Mouse (Mus musculus): Measurements from ENCODE around the gene Acbd6. TPM values are rescaled to one million over a fixed set of nuclear protein-coding genes. Genes with fewer than 3 reads are reported as not detected.

Acbd6 gene
- polyA plus RNA-seq, 1 experiment, result 84.2 TPM

- Histone ChIP-seq H3K27ac (ENCODE audit: insufficient read depth, low read length) (no peak overlapping the region), H3K4me1 (ENCODE audit: control insufficient read depth, insufficient read depth, low read length) (peaks cover 5% of the 10 kb centered on the region; the same call in 1 of the 2 replicates), H3K4me3 (ENCODE audit: insufficient read depth, low read length) (no peak overlapping the region)
- TF ChIP-seq POLR2A (IDR thresholded peaks at IDR 0.05; ENCODE audit: extremely low read depth, insufficient read depth, low read length) (no peak), CTCF (IDR thresholded peaks at IDR 0.05; ENCODE audit: extremely low read depth, insufficient read depth, low read length) (no peak)
Measured at GRCm38 (mm10) chr1:155577316-155577715, 19.4 kb downstream of the Acbd6 start.

- Histone ChIP-seq H3K4me1 (ENCODE audit: control insufficient read depth, insufficient read depth, low read length) (no peaks in the 10 kb centered on the region), H3K4me3 (ENCODE audit: insufficient read depth, low read length) (no peak overlapping the region), H3K27ac (ENCODE audit: insufficient read depth, low read length) (no peak overlapping the region)
- TF ChIP-seq POLR2A (IDR thresholded peaks at IDR 0.05; ENCODE audit: extremely low read depth, insufficient read depth, low read length) (no peak), CTCF (IDR thresholded peaks at IDR 0.05; ENCODE audit: extremely low read depth, insufficient read depth, low read length) (no peak)
Measured at GRCm38 (mm10) chr1:155587961-155588360, 30.0 kb downstream of the Acbd6 start.

GRCm38 (mm10) chr1:155594141-155594540 lies 36.2 kb downstream of the Acbd6 start:
- TF ChIP-seq POLR2A (IDR thresholded peaks at IDR 0.05; ENCODE audit: extremely low read depth, insufficient read depth, low read length), result no peak
- Histone ChIP-seq H3K4me1 (ENCODE audit: control insufficient read depth, insufficient read depth, low read length) (peaks cover 1% of the 10 kb centered on the region; the same call in 1 of the 2 replicates), H3K4me3 (ENCODE audit: insufficient read depth, low read length) (no peak overlapping the region), H3K27ac (ENCODE audit: insufficient read depth, low read length) (no peak overlapping the region)

GRCm38 (mm10) chr1:155596576-155596975 lies 38.7 kb downstream of the Acbd6 start:
- no peak for TF ChIP-seq POLR2A (IDR thresholded peaks at IDR 0.05; ENCODE audit: extremely low read depth, insufficient read depth, low read length)
- no peak for TF ChIP-seq CTCF (IDR thresholded peaks at IDR 0.05; ENCODE audit: extremely low read depth, insufficient read depth, low read length)
- H3K4me1 ChIP-seq (ENCODE audit: control insufficient read depth, insufficient read depth, low read length), result peaks cover 1% of the 10 kb centered on the region; the same call in 1 of the 2 replicates
- no peak overlapping the region for H3K4me3 ChIP-seq (ENCODE audit: insufficient read depth, low read length)
- H3K27ac ChIP-seq (ENCODE audit: insufficient read depth, low read length), result no peak overlapping the region

GRCm38 (mm10) chr1:155604706-155605105 lies 46.8 kb downstream of the Acbd6 start:
- no peak for TF ChIP-seq POLR2A (IDR thresholded peaks at IDR 0.05; ENCODE audit: extremely low read depth, insufficient read depth, low read length)
- peaks cover 2% of the 10 kb centered on the region for H3K4me1 ChIP-seq (ENCODE audit: control insufficient read depth, insufficient read depth, low read length)
- H3K27ac ChIP-seq (ENCODE audit: insufficient read depth, low read length), result no peak overlapping the region
- H3K4me3 ChIP-seq (ENCODE audit: insufficient read depth, low read length), result no peak overlapping the region

GRCm38 (mm10) chr1:155605391-155606155 lies 47.7 kb downstream of the Acbd6 start:
- Histone ChIP-seq H3K4me3 (ENCODE audit: insufficient read depth, low read length) (no peak overlapping the region), H3K4me1 (ENCODE audit: control insufficient read depth, insufficient read depth, low read length) (peaks cover 2% of the 10 kb centered on the region), H3K27ac (ENCODE audit: insufficient read depth, low read length) (no peak overlapping the region)
- TF ChIP-seq POLR2A (IDR thresholded peaks at IDR 0.05; ENCODE audit: extremely low read depth, insufficient read depth, low read length) (no peak), CTCF (IDR thresholded peaks at IDR 0.05; ENCODE audit: extremely low read depth, insufficient read depth, low read length) (no peak)

- Histone ChIP-seq H3K4me3 (ENCODE audit: insufficient read depth, low read length) (no peak overlapping the region), H3K4me1 (ENCODE audit: control insufficient read depth, insufficient read depth, low read length) (peaks cover 2% of the 10 kb centered on the region), H3K27ac (ENCODE audit: insufficient read depth, low read length) (no peak overlapping the region)
- TF ChIP-seq POLR2A (IDR thresholded peaks at IDR 0.05; ENCODE audit: extremely low read depth, insufficient read depth, low read length) (no peak), CTCF (IDR thresholded peaks at IDR 0.05; ENCODE audit: extremely low read depth, insufficient read depth, low read length) (no peak)
Measured at GRCm38 (mm10) chr1:155606156-155606531, 48.2 kb downstream of the Acbd6 start.

- TF ChIP-seq POLR2A (IDR thresholded peaks at IDR 0.05; ENCODE audit: extremely low read depth, insufficient read depth, low read length) (no peak), CTCF (IDR thresholded peaks at IDR 0.05; ENCODE audit: extremely low read depth, insufficient read depth, low read length) (no peak)
- no peak overlapping the region for H3K4me3 ChIP-seq (ENCODE audit: insufficient read depth, low read length)
- peaks cover 2% of the 10 kb centered on the region for H3K4me1 ChIP-seq (ENCODE audit: control insufficient read depth, insufficient read depth, low read length)
- H3K27ac ChIP-seq (ENCODE audit: insufficient read depth, low read length), result no peak overlapping the region
Measured at GRCm38 (mm10) chr1:155608524-155608923, 50.6 kb downstream of the Acbd6 start.

- no peak overlapping the region for H3K27ac ChIP-seq (ENCODE audit: insufficient read depth, low read length)
- TF ChIP-seq POLR2A (IDR thresholded peaks at IDR 0.05; ENCODE audit: extremely low read depth, insufficient read depth, low read length), result no peak
- TF ChIP-seq CTCF (IDR thresholded peaks at IDR 0.05; ENCODE audit: extremely low read depth, insufficient read depth, low read length), result no peak
- H3K4me3 ChIP-seq (ENCODE audit: insufficient read depth, low read length), result no peak overlapping the region
- H3K4me1 ChIP-seq (ENCODE audit: control insufficient read depth, insufficient read depth, low read length), result no peaks in the 10 kb centered on the region; the same call in 1 of the 2 replicates
Measured at GRCm38 (mm10) chr1:155614426-155614825, 56.5 kb downstream of the Acbd6 start.

GRCm38 (mm10) chr1:155621075-155621474 lies 63.2 kb downstream of the Acbd6 start:
- no peaks in the 10 kb centered on the region for H3K4me1 ChIP-seq (ENCODE audit: control insufficient read depth, insufficient read depth, low read length)
- TF ChIP-seq POLR2A (IDR thresholded peaks at IDR 0.05; ENCODE audit: extremely low read depth, insufficient read depth, low read length) (no peak), CTCF (IDR thresholded peaks at IDR 0.05; ENCODE audit: extremely low read depth, insufficient read depth, low read length) (no peak)
- H3K4me3 ChIP-seq (ENCODE audit: insufficient read depth, low read length), result no peak overlapping the region
- no peak overlapping the region for H3K27ac ChIP-seq (ENCODE audit: insufficient read depth, low read length)
